Mouse (Mus musculus): Measurements from ENCODE around the gene Rps6ka4.
A peak's percentile ranks its signal among the peaks of the same experiment; 100 is the strongest.

The Rps6ka4 gene

DNA sequence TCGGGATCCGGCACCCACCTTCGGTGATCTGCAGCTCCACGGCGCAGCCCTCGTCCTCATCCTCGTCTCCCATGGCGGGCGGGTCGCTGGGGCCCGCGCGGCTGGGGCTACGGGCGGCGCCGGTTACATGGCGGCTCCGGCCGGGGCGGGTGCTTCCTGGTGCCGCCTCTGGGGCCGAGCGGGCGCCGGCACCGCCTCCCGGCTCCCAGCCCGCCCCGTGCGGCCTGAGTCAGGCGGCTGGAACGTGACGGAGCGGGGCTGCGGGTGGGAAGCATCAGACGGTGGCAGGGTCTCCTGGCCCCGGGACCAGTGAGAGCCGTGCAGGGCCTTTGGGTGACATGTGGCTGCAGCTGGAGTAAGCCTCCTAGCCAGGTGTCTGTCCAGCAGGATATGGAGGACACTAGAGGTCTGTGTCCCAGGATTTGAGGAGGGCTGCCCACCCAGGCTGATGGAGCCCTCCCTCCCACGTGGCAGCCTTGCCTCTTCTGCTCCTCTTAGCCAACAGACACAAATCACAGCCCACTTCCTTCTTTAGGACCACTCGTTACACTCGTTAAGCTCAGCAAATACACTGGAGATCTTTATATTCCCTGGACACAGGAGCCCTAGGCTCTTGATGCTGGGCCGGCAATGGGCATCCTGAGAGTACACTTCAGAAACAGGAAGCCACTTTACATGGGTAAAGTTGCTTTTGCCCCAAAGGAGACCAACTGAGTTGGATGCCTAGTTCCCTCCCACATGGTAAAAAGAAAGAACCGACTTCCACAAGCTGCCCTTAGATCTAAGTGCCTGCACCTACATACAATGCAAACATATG is at the start of gene Rps6ka4:
Rps6ka4 (minus strand) TSS at position 162 of the 817 bp plus-strand sequence.
- ATAC-seq (ENCODE audit: low TSS enrichment) = peak; percentile 73

DNA sequence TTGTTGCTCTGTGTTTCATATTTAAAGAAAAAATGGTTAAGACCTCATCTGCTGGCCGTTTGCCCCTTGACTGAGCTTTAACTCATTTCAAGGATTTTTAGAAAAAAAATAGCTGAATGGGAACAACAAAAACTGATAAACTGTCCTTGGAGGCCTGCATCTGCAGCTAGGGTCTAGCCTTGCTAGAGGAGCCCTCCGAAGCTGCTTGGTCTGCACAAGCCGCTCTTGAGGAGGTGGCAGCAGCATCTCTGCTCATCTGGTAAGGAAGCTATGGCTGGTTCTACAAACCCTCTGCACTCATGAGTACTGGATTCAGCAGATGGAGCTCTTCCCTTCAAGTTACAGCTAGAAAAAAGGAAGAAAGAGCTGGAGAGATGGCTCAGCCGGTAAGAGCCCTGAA is 37.5 kb upstream of the Rps6ka4 start:
- no peak for ATAC-seq (ENCODE audit: low TSS enrichment)

DNA sequence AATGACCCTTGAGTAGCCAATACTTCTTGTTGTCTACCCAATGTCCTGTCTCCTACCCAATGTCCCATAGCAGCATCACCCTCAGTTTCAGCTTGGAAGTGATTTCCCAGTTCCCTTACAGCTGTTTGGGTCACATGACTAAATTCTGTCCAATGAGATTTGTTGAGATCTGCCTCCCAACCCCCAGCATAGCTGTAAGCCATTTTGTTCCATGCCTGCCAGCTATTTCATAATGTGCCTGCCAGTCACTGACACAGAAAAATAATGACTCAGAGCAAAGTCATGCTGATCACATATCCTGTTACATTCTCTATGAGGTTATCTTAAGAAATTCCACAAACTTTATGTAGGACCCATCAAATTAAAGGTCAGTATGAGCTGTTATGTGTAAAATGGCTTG is 36.4 kb upstream of the Rps6ka4 start:
- ATAC-seq (ENCODE audit: low TSS enrichment) = no peak

- peak; percentile 62; the same call in 1 of the 2 replicates for ATAC-seq (ENCODE audit: low TSS enrichment)
These were observed 35.4 kb upstream of the Rps6ka4 start for GRCm38 (mm10) chr19:6875834-6876233.

DNA sequence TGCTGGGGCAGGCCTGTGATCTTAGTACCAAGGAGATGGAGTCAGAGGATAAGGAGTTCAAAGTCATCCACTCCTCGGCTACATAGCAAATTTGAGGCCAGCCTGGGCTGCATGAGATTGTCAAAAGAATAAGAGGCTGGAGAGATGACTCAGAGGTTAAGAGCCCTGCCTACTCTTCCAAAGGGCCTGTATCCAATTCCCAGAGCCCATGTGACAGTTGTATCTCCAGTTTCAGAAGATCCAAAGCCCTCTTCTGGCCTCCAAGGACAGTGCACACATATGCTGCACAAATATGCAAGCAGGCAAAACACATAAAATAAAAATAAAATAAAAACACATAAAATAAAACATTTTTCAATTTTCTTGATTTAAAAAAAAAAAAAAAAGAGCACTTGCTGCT is 33.8 kb upstream of the Rps6ka4 start:
- no peak for ATAC-seq (ENCODE audit: low TSS enrichment)

- no peak for ATAC-seq (ENCODE audit: low TSS enrichment)
These were observed 32.3 kb upstream of the Rps6ka4 start for GRCm38 (mm10) chr19:6872701-6873100.

- no peak for ATAC-seq (ENCODE audit: low TSS enrichment)
These were observed 31.3 kb upstream of the Rps6ka4 start for GRCm38 (mm10) chr19:6871574-6872271.

GRCm38 (mm10) chr19:6869355-6869754 is 28.9 kb upstream of the Rps6ka4 start:
- ATAC-seq (ENCODE audit: low TSS enrichment) = peak; percentile 16; the same call in 1 of the 2 replicates

GRCm38 (mm10) chr19:6861451-6861850 is 21.0 kb upstream of the Rps6ka4 start:
- no peak for ATAC-seq (ENCODE audit: low TSS enrichment)

DNA sequence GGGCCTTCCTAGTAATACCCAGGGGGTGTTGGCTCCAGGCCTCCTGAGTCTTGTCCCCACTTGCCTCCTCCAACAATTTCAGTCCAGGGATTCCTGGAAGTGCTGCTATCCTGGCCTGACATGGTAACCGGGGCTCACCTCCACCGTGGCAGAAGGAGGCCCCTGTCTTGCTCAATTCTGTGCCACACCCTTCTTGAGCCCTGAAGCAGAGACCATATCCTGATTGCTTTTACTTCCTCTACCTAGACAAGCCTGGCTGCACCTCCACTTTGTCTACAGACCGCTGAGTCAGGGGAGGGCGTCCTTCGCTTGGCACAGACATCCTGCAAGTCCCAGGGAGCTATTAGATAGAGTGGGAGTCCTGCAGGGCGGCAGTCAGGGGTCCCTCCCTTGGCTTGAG is 20.3 kb upstream of the Rps6ka4 start:
- no peak for ATAC-seq (ENCODE audit: low TSS enrichment)

DNA sequence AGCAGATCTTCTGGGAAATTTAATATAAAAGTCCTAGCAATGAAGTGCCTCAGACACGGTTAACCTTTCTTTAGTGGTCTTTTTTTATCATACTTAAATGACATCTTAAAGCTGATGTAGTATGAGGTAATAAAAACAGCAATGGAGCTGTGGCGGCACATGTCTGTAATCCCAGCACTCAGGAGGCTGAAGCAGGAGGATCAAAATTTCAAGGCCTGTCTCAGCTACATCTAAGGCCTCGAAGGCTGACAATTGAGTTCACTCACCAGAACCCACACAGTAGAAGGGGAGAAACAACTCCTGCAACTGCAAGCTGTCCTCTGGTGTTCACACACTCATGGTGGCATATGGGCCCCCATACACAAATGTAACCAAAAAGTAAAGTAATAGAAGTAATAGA is 19.5 kb upstream of the Rps6ka4 start:
- ATAC-seq (ENCODE audit: low TSS enrichment) = no peak

GRCm38 (mm10) chr19:6859032-6859651 is 18.7 kb upstream of the Rps6ka4 start:
- ATAC-seq (ENCODE audit: low TSS enrichment) = no peak

- no peak for ATAC-seq (ENCODE audit: low TSS enrichment)
These were observed 17.6 kb upstream of the Rps6ka4 start, which contains the start of gene Ccdc88b for GRCm38 (mm10) chr19:6858031-6858430. Gene Ccdc88b (minus strand): TSS chr19:6858211.

DNA sequence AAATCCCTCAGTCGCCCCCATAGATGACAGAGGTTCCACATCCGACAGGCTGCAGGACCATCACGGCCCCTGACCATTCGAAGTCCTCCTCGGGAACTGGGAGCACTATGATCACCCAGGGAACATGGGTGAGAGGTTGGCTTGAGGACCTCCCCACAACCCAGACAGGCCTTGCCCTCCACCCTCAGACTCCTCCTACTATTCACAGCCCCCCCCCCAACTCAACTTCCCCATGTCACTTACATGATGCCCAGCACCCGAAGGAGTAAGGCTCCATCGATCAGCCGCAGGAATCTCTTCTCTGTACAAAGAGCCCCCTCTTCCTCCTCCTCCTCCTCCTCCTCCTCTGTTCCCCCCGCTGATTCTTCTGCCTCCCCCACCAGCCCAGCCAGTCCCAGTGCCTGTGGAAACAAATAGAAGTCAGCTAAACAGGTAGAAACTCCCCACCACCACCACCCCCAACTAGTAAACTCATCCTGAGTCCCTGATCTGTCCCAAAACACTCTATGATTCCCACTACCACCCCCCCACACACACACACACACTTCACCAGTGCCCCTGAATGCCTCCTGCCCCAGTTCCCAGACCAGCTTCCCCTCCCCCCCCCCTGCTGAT is 17.1 kb upstream of the Rps6ka4 start:
- ATAC-seq (ENCODE audit: low TSS enrichment) = no peak

- no peak for ATAC-seq (ENCODE audit: low TSS enrichment)
These were observed 16.5 kb upstream of the Rps6ka4 start for GRCm38 (mm10) chr19:6857003-6857360.

DNA sequence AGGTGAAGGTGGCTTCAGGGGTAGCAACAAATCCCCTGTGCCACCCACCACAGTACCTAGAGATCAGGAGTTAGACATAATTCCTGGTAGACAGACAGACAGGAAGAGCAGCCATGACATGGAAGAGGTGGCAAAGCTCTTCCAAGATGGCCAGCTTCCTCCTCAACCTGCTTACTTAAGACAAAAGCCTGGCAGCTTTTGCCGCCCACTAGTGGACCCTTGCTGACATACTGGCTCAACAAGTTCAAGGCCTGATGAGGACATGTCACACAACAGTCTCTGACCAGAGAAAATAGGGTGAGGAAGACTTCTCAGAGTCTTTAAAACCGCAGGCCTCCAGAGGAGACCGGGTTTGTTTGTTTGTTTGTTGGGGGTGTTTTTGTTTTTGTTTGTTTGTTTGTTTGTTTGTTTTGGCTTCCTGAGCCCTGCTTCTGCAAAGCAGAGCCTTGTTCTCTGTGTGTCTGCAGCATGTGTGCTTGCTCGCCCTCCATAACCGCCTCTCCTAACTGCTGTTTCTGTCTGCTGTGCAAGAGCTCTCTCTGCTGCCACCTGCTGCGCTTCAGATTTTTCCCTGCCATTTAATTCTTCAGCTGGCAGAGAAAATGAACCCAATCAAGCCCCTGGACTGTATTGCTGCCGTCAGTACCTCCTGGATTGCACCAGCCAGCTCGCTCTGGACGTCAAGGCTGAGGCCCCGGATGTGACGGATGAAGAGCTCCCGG is 16.0 kb upstream of the Rps6ka4 start:
- ATAC-seq (ENCODE audit: low TSS enrichment) = peak; percentile 65; the same call in 1 of the 2 replicates

DNA sequence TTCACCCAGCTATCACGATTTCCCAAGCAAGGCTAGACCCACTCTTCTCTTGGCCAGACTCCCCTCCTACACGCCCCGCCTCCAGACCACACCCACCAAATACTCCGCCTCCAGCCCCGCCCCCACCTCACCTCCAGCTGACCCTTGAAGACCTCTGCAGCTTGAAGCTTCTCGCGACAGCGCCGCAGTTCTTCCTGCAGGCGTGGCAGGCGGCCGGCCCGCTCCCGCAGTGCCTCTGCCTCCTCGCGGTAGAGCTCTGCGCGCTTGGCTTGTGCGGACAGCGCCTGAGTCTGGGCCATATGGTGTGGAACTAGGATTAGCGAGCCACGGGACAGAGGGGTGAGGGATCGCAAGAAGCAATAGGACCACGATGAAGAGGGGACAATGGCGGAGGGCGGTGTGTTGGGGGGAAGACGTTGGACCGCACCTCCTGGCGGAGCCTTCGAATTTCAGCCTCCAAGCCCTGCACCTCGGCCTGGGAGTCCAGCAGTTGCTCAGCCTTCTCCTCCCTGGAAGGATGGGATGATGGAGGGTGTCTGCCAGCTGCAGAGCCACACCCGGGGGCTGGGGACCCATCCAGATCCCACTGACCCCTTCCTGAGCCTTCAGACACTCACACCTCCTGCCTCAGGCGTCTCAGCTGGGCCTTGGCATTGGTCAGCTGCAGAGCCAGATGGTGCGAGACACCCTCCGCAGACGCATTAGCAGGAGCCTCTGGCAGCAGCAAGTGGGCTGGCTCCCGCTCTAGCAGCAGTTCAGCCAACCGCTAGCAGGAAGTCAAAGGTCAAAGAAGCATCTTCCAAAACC is 15.0 kb upstream of the Rps6ka4 start:
- ATAC-seq (ENCODE audit: low TSS enrichment) = 0 out of 2 replicates have a peak, but pooled peaks have one; percentile 29

DNA sequence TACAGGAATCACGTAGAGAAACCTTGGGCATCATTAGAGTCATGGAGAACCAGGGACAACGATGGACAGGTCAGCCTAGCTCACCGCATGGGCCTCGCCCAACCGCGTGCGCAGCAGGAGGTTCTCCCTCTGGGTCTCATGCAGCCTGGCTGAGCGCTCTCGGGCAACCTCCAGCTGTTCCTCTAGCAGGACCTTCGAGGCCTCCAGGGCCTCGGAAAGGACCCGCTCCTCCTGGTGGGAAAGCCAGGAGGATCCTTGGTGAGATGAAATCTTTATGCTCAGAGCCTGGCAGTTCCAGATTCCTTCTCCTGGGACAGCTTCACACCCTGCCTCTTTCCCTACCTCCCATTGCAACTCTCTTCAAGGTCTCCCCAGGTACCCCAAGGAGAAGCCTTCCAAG is 14.2 kb upstream of the Rps6ka4 start:
- ATAC-seq (ENCODE audit: low TSS enrichment) = no peak

- ATAC-seq (ENCODE audit: low TSS enrichment) = no peak
These were observed 13.5 kb upstream of the Rps6ka4 start for GRCm38 (mm10) chr19:6853903-6854302.

All from frontal cortex, adult (tissue).